Mouse (Mus musculus) hindlimb bud, embryonic 11.5 days (tissue): Measurements from ENCODE around the gene Cntnap5c.

Source experiments
- DNase-seq: peaks from one replicate; pipeline ENCODE4 v3.0.0-alpha.2; 2012; ENCODE audit warnings: low read depth, low spot score; ENCODE audit errors: extremely low spot score

The Cntnap5c gene

GRCm38 (mm10) chr17:58002845-58003244 is 233.5 kb downstream of the Cntnap5c start:
- DNase-seq = no peak

DNA sequence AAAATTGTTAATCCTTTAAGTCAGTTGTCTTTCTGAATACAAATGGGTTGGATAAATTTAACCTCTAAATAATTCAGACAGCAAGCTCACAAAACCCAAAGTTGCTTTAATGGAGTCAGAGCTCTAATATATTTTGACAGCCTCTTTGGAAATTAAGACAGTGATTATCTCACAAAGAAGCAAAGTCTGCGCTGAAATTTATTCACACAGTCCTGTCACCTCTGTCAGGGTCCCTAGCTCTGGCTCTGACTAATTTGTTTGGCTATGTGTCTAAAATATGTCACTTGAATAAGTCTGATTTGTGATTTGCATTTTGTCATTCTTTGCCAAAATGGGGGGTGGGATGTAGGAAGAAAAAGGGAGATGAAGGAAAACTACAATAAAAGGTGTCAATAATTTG is 234.0 kb downstream of the Cntnap5c start:
- no peak for DNase-seq

DNA sequence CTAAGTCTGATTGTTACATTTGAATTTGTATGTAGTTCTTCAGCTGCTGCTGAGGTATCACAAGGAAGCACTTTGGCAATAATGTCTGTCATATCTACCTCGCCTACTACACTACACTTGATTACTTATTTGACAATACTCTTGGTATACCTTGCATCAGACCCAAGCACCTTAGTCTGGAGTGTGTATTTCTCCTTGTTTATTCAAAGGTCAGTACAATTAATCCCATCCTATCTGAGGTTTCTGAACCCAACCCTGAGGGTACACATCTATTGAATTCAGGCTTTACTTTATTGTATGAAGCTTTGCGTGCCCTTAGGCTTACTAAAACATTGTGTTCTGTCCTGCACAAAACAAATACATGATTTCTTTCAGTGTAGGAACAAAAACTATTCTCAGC is 235.1 kb downstream of the Cntnap5c start:
- no peak for DNase-seq

DNA sequence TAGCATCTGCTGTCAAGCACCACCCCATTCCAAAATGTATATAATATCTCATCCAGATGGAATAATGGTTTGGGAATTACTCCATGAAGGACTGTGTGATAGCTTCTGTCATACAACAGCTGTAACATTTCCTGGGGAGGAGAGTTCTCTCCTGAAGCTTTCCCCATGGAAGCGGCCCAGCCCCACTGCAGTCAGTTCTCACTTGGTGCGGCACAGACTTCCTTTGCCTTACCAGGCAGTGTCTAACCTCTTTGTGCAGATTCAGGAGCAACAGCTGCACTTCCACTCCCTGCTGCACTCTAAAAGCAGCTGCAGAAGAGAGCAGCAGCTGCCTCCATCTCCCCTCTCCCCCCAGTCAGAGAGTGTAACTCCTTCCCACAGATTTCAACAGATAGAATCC is 271.8 kb downstream of the Cntnap5c start:
- no peak for DNase-seq

GRCm38 (mm10) chr17:58045149-58045548 is 275.8 kb downstream of the Cntnap5c start:
- no peak for DNase-seq

GRCm38 (mm10) chr17:58069912-58070311 is 300.5 kb downstream of the Cntnap5c start:
- DNase-seq = no peak

- no peak for DNase-seq
These were observed 313.3 kb downstream of the Cntnap5c start for GRCm38 (mm10) chr17:58082676-58083075.

- DNase-seq = no peak
These were observed 335.1 kb downstream of the Cntnap5c start for GRCm38 (mm10) chr17:58104505-58104904.

DNA sequence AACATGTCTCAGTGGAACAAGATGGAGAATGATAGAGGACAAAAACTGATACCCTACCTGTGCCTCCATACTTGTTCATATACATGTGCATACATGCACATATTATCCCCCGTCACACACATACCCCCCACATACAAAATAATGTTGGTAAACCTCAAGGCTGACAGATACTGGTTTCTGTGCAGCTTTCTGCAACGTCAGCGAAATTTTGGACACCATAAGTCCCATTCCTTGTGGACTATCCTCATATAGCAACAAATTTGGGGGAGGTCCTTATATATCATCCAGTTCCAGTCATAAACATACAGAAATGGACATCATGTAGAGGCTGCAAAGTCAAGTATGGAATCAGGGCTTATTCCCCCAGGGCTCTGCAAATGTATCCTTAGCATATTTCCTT is 338.5 kb downstream of the Cntnap5c start:
- no peak for DNase-seq

DNA sequence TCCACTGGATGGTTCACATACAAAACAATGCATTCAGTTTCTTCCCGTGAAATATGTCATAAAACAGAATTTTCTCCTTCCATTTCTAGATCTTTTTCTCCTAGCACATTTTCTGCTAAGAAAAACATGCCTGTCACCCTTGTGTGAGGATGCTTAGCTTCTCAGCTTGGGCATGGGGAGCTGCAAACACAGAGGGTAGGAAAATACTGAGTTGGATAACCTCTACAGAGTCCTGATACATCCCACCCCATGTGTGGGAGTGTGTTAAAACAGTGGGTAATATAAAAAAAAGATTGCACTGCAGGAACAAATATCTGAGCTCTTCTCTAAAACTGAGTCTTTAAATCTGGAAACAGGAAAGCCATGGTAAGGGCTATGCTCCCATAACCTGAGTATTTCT is 339.0 kb downstream of the Cntnap5c start:
- DNase-seq = no peak

DNA sequence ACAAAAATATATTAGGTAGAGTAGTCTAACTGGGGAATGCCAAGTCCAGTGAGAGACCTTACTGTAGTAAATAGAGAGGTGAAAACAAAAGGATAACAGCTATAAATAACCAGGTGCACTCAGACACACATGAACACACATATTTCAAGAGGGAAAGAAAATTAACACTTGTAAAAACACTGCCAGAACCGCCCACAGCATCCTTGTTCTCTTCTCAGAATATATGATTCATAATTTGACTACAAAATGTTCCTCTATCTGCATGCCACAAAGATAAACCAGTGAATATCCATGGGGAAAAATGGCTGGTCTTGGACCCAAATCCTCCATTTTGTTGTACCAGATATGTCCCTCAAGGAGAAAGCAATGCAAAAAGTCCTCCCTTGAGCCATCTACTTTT is 417.8 kb downstream of the Cntnap5c start:
- no peak for DNase-seq

GRCm38 (mm10) chr17:58201148-58201547 is 431.8 kb downstream of the Cntnap5c start:
- DNase-seq = no peak

DNA sequence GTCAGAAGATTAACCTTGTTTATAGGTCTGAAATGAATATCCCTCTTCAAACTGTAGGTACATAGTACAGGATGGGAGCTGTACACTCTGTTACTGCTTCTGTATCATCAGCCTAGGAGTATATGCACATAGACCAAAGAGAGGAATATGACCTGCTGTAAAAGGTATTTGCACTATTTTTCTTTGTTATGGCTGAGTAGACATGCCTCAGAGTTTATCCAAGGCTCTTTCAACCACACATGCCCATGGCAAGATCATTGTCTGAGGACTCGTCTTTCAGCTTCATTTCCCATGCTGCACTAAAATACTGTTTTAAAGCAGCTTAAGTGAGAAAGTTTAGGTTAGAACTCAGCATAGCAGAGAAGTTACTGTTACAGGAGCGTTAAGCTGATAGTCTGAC is 498.7 kb downstream of the Cntnap5c start:
- DNase-seq = no peak

DNA sequence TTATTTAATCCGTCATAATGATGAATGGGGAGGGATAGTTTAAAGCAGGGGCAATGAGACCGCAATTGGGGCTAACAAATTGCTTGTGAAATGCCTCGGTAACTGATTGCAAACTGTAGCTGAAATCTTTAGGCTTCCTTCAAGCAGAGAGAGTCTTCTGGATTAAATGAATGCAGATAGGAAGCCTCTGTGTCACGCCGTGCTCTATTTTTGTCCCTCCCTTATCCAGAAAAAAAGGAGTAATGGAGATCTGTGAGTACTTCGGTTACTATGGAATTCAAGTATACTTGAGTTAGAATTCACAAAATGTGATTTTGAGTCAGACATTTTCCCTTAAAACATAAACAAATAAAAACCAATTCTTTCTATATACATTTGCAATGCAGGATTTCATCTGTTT is 581.9 kb downstream of the Cntnap5c start:
- DNase-seq = no peak

DNA sequence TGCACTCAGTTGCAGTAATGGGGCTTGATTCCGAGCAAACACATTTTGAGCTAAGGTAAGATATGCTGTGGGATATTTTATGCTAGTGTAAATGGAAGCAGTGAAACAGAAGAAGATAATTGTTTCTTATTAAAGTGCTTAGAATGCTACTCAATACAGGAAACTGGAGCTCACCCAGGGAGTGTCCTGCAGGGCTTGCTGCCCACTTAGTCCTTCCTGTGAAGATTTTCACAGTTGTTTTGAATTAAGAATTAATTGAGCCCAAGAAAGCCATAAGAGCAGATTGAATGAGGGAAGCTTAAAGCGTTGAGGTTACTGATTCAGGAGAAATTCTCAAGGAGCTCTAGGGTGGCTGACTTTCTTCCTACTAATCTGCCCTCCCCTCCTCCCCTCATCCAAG is 586.9 kb downstream of the Cntnap5c start:
- DNase-seq = no peak

- DNase-seq = no peak
These were observed 594.4 kb downstream of the Cntnap5c start for GRCm38 (mm10) chr17:58363582-58364267.

DNA sequence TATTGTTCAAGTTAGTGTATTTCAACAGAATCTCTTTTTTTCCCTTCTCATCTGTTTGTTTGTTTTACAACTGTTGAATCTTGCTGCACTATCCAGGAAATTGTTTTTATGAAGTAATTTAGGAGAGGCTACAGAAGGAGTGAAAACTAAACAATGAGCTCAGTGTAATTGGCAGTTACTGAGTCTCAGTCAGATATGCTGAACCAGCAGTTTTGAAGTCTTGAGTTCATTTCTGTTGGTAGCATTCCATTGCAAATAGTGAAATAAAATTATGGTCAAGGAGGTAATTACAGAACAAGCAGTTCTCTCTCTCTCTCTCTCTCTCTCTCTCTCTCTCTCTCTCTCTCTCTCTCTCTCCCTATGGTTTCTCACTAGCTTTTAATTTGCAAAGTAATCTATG is 600.7 kb downstream of the Cntnap5c start:
- no peak for DNase-seq

GRCm38 (mm10) chr17:58407769-58408168 is 638.4 kb downstream of the Cntnap5c start:
- no peak for DNase-seq

DNA sequence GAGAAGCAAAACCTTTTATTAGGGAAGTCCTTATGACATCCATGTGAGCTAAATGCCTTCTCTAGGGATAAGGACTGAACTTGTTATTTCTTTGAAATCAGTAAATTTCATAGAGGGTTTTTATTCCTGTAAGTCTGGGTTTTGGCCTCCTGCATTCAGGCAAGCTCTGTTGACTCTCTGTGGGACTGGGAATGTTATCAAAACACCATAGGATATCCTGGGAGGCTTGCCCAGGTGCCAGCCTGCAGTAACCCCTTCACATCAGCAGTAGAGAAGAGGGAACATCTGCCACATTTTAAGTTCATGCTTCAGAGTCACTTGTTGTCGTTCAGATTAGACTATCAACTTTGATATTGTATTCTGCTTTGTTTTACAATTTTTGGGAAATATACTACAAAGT is 639.4 kb downstream of the Cntnap5c start:
- DNase-seq = no peak

- DNase-seq = no peak
These were observed 668.1 kb downstream of the Cntnap5c start for GRCm38 (mm10) chr17:58437443-58437842.
